Mouse (Mus musculus) limb, embryonic 14.5 days (tissue): ENCODE measurements around the gene Tmprss13. TPM values are rescaled to one million over a fixed set of nuclear protein-coding genes. Genes with fewer than 3 reads are reported as not detected.

Experiments used
- ATAC-seq: fragments of 200-750 bp; cut with Nextera tagmentation; 2 replicates; pipeline ENCODE4 v1.8.0; 2017; ENCODE audit warnings: low read depth, moderate number of reproducible peaks, moderate TSS enrichment; ENCODE audit not compliant: low FRiP score
- DNase-seq: peaks from one replicate; pipeline ENCODE4 v3.0.0-alpha.2; 2015; ENCODE audit warnings: low spot score
- H3K27ac ChIP-seq: fragments of 300-500 bp; sonication (generic); replicated peaks from 2 replicates; pipeline ENCODE4 v1.5.1; 2014; ENCODE audit warnings: low read depth, mild to moderate bottlenecking, low read length, moderate library complexity, mixed read lengths
- H3K27me3 ChIP-seq: fragments of 300-500 bp; sonication (generic); 2 replicates; pipeline ENCODE4 v1.6.1; 2014; ENCODE audit warnings: low read length, mixed read lengths; ENCODE audit not compliant: control insufficient read depth, insufficient read depth
- H3K36me3 ChIP-seq: fragments of 300-500 bp; sonication (generic); 2 replicates; pipeline ENCODE4 v1.6.1; 2014; ENCODE audit warnings: mild to moderate bottlenecking, low read length, moderate library complexity, mixed read lengths; ENCODE audit not compliant: control insufficient read depth, insufficient read depth
- H3K4me1 ChIP-seq: fragments of 300-500 bp; sonication (generic); 2 replicates; pipeline ENCODE4 v1.6.1; 2014; ENCODE audit warnings: antibody characterized with exemption, low read length, mixed read lengths; ENCODE audit not compliant: control insufficient read depth, insufficient read depth
- H3K4me2 ChIP-seq: fragments of 300-500 bp; sonication (generic); replicated peaks from 2 replicates; pipeline ENCODE4 v1.6.1; 2014; ENCODE audit warnings: low read depth, mild to moderate bottlenecking, low read length, moderate library complexity; ENCODE audit not compliant: severe bottlenecking
- H3K4me3 ChIP-seq: fragments of 300-500 bp; sonication (generic); replicated peaks from 2 replicates; pipeline ENCODE4 v1.5.1; 2014; ENCODE audit warnings: low read length
- H3K9ac ChIP-seq: fragments of 300-500 bp; sonication (generic); 2 replicates; pipeline ENCODE4 v1.6.1; 2014; ENCODE audit warnings: mild to moderate bottlenecking, low read depth, low read length, moderate library complexity; ENCODE audit not compliant: severe bottlenecking
- H3K9me3 ChIP-seq: fragments of 300-500 bp; sonication (generic); 2 replicates; pipeline ENCODE4 v1.6.1; 2016; ENCODE audit warnings: low read length; ENCODE audit not compliant: control insufficient read depth
- POLR2A ChIP-seq: fragments of 200-500 bp; IDR thresholded peaks from 2 replicates; pipeline ENCODE4 v1.8.0; 2012; ENCODE audit warnings: inconsistent platforms, mild to moderate bottlenecking, moderate library complexity, borderline replicate concordance; ENCODE audit not compliant: insufficient read depth, insufficient read length; ENCODE audit errors: extremely low read depth
- WGBS: fragments of 180-500 bp; shearing (Covaris S2); extraction: QIAGEN DNeasy Blood & Tissue Kit; methylation state at CpG from one replicate; pipeline ENCODE4 v1.1.7; 2014; 5-methylcytosine and 5-hydroxymethylcytosine counted together
- polyA plus RNA-seq, 2 experiments: library from polyadenylated mRNA; depleted of rRNA in 1 of 2; stranded (reverse) in 1 of 2; unstranded in 1 of 2; fragments of >200 nt; fragmentation: Nextera tagmentation in 1 of 2; extraction: Ambion mirVana in 1 of 2; gene quantifications; 2 replicates each; pipeline versions ENCODE4 v1.2.1 to v1.2.3; 2012 to 2014

The Tmprss13 gene
- polyA plus RNA-seq, 2 experiments: 2.5 to 5.9 TPM

- 85% methylated on average over 5 of the region's 5 CpGs for WGBS
- Histone ChIP-seq H3K4me3 (no peak overlapping the region), H3K9me3 (no peaks in the 10 kb centered on the region), H3K9ac (no peak overlapping the region), H3K36me3 (no peaks in the 10 kb centered on the region), H3K4me1 (no peaks in the 10 kb centered on the region), H3K4me2 (no peak overlapping the region), H3K27ac (no peak overlapping the region), H3K27me3 (no peaks in the 10 kb centered on the region)
- DNase-seq: no peak
- TF ChIP-seq POLR2A: no peak
- ATAC-seq: no peak
These were observed 63.4 kb downstream of the Tmprss13 start for GRCm38 (mm10) chr9:45382336-45382735.

- Histone ChIP-seq H3K27ac (no peak overlapping the region), H3K4me3 (no peak overlapping the region), H3K9ac (no peak overlapping the region), H3K27me3 (no peaks in the 10 kb centered on the region), H3K4me1 (no peaks in the 10 kb centered on the region), H3K9me3 (no peaks in the 10 kb centered on the region), H3K36me3 (no peaks in the 10 kb centered on the region), H3K4me2 (no peak overlapping the region)
- 83% methylated on average over 5 of the region's 5 CpGs for WGBS
- no peak for TF ChIP-seq POLR2A
- DNase-seq (no peak), ATAC-seq (no peak)
These were observed 63.9 kb downstream of the Tmprss13 start for GRCm38 (mm10) chr9:45382834-45383233.

- no peak overlapping the region for H3K27ac ChIP-seq
- H3K4me3 ChIP-seq: no peak overlapping the region
- no peak overlapping the region for H3K4me2 ChIP-seq
- no peak overlapping the region for H3K9ac ChIP-seq
- DNase-seq (no peak), ATAC-seq (no peak)
- no peaks in the 10 kb centered on the region for H3K36me3 ChIP-seq
- no peaks in the 10 kb centered on the region for H3K9me3 ChIP-seq
- H3K4me1 ChIP-seq: no peaks in the 10 kb centered on the region
- WGBS: 92% methylated on average over 6 of the region's 6 CpGs
- no peaks in the 10 kb centered on the region for H3K27me3 ChIP-seq
- no peak for TF ChIP-seq POLR2A
These were observed 65.0 kb downstream of the Tmprss13 start for GRCm38 (mm10) chr9:45383883-45384282.

- H3K9me3 ChIP-seq: no peaks in the 10 kb centered on the region
- TF ChIP-seq POLR2A: no peak
- H3K27ac ChIP-seq: no peak overlapping the region
- no peak overlapping the region for H3K4me3 ChIP-seq
- 89% methylated on average over 5 of the region's 5 CpGs for WGBS
- H3K4me2 ChIP-seq: no peak overlapping the region
- H3K4me1 ChIP-seq: no peaks in the 10 kb centered on the region
- DNase-seq (no peak), ATAC-seq (no peak)
- H3K27me3 ChIP-seq: no peaks in the 10 kb centered on the region
- no peaks in the 10 kb centered on the region; the same call in none of the 2 replicates for H3K36me3 ChIP-seq
- no peak overlapping the region for H3K9ac ChIP-seq
These were observed 67.8 kb downstream of the Tmprss13 start for GRCm38 (mm10) chr9:45386698-45387097.

GRCm38 (mm10) chr9:45388385-45388994 is 69.6 kb downstream of the Tmprss13 start:
- no peaks in the 10 kb centered on the region for H3K4me1 ChIP-seq
- WGBS: 46% methylated on average over 12 of the region's 12 CpGs
- H3K4me3 ChIP-seq: no peak overlapping the region
- no peaks in the 10 kb centered on the region for H3K27me3 ChIP-seq
- H3K4me2 ChIP-seq: no peak overlapping the region
- no peak overlapping the region for H3K27ac ChIP-seq
- peaks cover 12% of the 10 kb centered on the region for H3K36me3 ChIP-seq
- ATAC-seq (peak; percentile 80), DNase-seq (peak; percentile 86)
- TF ChIP-seq POLR2A: no peak
- H3K9ac ChIP-seq: no peak overlapping the region
- no peaks in the 10 kb centered on the region for H3K9me3 ChIP-seq
